Mouse (Mus musculus) olfactory bulb, adult 2 months (tissue): ENCODE measurements around the gene Ston2.

ENCODE experiments used
- CTCF ChIP-seq: fragments of 200-500 bp; IDR thresholded peaks from 2 replicates; pipeline ENCODE4 v1.5.1; 2012; ENCODE audit warnings: low read depth, mild to moderate bottlenecking, low read length, moderate library complexity; ENCODE audit not compliant: insufficient read depth
- POLR2A ChIP-seq: fragments of 200-500 bp; IDR thresholded peaks from 2 replicates; pipeline ENCODE4 v1.6.1; 2012; ENCODE audit warnings: mild to moderate bottlenecking, low read depth, low read length, moderate library complexity; ENCODE audit not compliant: insufficient read depth

- TF ChIP-seq CTCF: no peak
- no peak for TF ChIP-seq POLR2A
Measured at GRCm38 (mm10) chr12:91675937-91676336, 112.2 kb downstream of the Ston2 start.
